10 mouse cellular contexts compared by ENCODE assay signal in the genomic region with DNA sequence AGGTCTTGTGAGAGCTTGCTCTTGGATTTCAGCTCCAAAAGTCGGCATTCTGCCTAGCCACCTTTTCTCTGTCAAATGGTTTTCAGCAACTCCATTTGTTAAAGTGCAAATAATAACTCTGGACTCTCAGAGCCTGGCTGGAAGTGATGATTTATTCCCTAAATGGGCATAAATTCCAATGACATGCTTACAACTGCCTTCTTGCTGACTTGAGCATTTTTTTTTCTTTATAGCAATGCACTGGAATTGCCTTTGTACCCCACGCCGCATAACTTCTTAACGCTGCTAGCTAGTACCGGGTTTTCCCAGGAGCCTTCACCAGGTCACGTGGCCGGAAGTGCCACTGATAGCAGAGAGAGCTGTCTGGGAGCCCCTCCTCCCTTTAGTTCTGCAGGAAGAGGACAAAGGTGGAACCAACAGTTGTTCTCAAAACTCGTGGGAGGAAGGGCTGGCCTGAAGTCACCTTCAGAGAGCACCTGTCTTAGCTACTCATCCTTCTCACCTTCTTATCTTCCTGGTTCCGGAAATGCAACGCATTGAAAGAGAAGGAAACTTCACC.
A peak's percentile ranks its signal among the peaks of the same experiment; 100 is the strongest.
DNase-seq lines count a peak whose midpoint lies in the region.
"Had no signal": no experiment of that assay in that cellular context is flagged by ENCODE, and none has a peak within 500 bp of the region (broad histone marks: within the 10 kb centered on the region; RNA-seq: fewer than 3 reads in every experiment).

No protein-coding gene starts in this region.

- peak; percentile 54 for DNase-seq in kidney, postnatal 10 days
- DNase-seq in kidney, adult 11 months, result no peak
- DNase-seq in spleen, postnatal 36 days (ENCODE audit: low spot score in 2 of 2), result peak; percentile 47 to 48
- DNase-seq in spleen, postnatal 4 days (ENCODE audit: low spot score in 2 of 2), result no peak
- DNase-seq in ZHBTc4 (ENCODE audit: low read depth, low spot score), result peak; percentile 64
- peak; percentile 37 for DNase-seq in testis, postnatal 10 days (ENCODE audit: low spot score)
- DNase-seq in cerebellum, adult 18-20 months, result no peak
- DNase-seq: cerebellum, postnatal 10 days; embryo, embryonic 11 days; gastrocnemius, postnatal 36 days had no signal

Comparison
In these comparisons a context has a peak if more than half of its experiments do, and no peak if none do; other contexts are left out.
1. DNase-seq: peak in kidney, postnatal 10 days (single experiment), spleen, postnatal 36 days (2 of 2), ZHBTc4 (single experiment) and testis, postnatal 10 days (single experiment); none in kidney, adult 11 months (single experiment), spleen, postnatal 4 days (0 of 2) and cerebellum, adult 18-20 months (0 of 2).